Mouse (Mus musculus) megakaryocyte, embryonic 14.5 days (primary cell): ENCODE measurements around the gene B3gat3. TPM values are rescaled to one million over a fixed set of nuclear protein-coding genes. Genes with fewer than 3 reads are reported as not detected.
"Not testable (repeated sequence)": the region's sequence is repeated elsewhere in the genome, so short reads cannot be mapped to it uniquely, and the experiment has no call there.

Source experiments
- H3K27me3 ChIP-seq: replicated peaks from 2 replicates; pipeline ENCODE3; 2012; ENCODE audit warnings: inconsistent platforms
- H3K36me3 ChIP-seq: replicated peaks from 2 replicates; pipeline ENCODE3; 2012; ENCODE audit warnings: low read length, inconsistent platforms, mixed read lengths
- H3K4me1 ChIP-seq: 2 replicates; pipeline ENCODE4 v1.6.1; 2012; ENCODE audit warnings: inconsistent platforms
- H3K4me3 ChIP-seq: replicated peaks from 2 replicates; pipeline ENCODE3; 2012; ENCODE audit warnings: moderate library complexity, mild to moderate bottlenecking, inconsistent platforms
- H3K9me3 ChIP-seq: 2 replicates; pipeline ENCODE4 v1.6.1; 2012; ENCODE audit warnings: inconsistent platforms
- FLI1 ChIP-seq: IDR thresholded peaks from 2 replicates; pipeline ENCODE4 v1.6.1; 2012; ENCODE audit warnings: low read length, inconsistent platforms, mixed read lengths
- GATA1 ChIP-seq: IDR thresholded peaks from 3 replicates; pipeline ENCODE4 v1.6.1; 2012; ENCODE audit warnings: mixed read lengths, low read length, inconsistent platforms, borderline replicate concordance
- polyA plus RNA-seq: library from polyadenylated mRNA; stranded (reverse); fragments of >175 nt; gene quantifications from 2 replicates; pipeline ENCODE4 v1.2.3, GENCODE M21; 2012; ENCODE audit warnings: low replicate concordance; ENCODE audit not compliant: insufficient read depth

B3gat3 gene
- polyA plus RNA-seq: 135 and 141 TPM in 2 replicates

DNA sequence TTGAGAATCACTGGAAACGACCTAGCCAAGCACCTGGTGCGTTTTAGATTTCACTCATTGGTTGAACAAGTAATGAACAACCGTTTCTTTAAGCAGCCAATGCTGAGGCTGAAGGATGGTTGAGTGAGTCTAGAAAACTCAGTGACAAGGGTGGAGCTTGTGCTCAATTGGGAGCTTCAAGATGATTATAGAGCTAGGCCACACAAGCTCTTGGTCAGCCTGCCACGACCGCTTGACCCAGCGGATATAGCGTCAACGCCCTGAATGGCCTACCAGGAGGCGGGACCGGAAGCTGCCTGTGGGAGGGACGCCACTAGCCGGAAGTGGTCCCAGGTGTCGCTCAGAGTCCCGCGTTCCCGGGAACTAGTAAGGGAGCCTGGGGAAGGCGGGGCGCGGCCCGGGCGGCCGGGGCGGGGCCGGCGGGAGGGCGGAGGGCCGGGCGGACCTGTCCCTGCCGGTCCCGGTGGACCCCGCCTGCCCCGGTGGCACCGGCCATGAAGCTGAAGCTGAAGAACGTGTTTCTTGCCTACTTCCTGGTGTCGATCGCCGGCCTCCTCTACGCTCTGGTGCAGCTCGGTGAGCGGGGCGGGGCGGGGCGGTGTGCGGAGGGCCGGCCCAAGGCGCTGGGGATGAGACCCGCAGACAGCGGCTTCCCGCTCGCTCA, at the start of gene B3gat3:
B3gat3 (plus strand) TSS at position 302 of the 664 bp plus-strand sequence.
- H3K4me1 ChIP-seq: peaks cover 38% of the 10 kb centered on the region
- no peaks in the 10 kb centered on the region for H3K9me3 ChIP-seq
- H3K36me3 ChIP-seq: peaks cover 43% of the 10 kb centered on the region
- no peaks in the 10 kb centered on the region for H3K27me3 ChIP-seq
- TF ChIP-seq GATA1: no peak
- TF ChIP-seq FLI1: peak; percentile 91
- peak within 1 kb of the TSS; percentile 97 for H3K4me3 ChIP-seq

GRCm38 (mm10) chr19:8870381-8870780, 49.8 kb upstream of the B3gat3 start:
- not testable (repeated sequence) for H3K9me3 ChIP-seq, H3K27me3 ChIP-seq
- peak overlapping the region; percentile 97 for H3K4me3 ChIP-seq
- peaks cover 32% of the 10 kb centered on the region for H3K36me3 ChIP-seq
- H3K4me1 ChIP-seq: peaks cover 60% of the 10 kb centered on the region

GRCm38 (mm10) chr19:8870838-8871237, 49.3 kb upstream of the B3gat3 start:
- TF ChIP-seq FLI1 (no peak), GATA1 (no peak)
- Histone ChIP-seq H3K36me3 (peaks cover 37% of the 10 kb centered on the region), H3K4me3 (peak overlapping the region; percentile 97), H3K4me1 (peaks cover 60% of the 10 kb centered on the region), H3K27me3 (no peaks in the 10 kb centered on the region), H3K9me3 (no peaks in the 10 kb centered on the region)

GRCm38 (mm10) chr19:8871267-8872186, 48.6 kb upstream of the B3gat3 start, which contains the start of gene Ubxn1:
Gene Ubxn1 (plus strand): TSS chr19:8871496.
- TF ChIP-seq FLI1: peak; percentile 40; the same call in 1 of the 2 replicates
- no peak for TF ChIP-seq GATA1
- Histone ChIP-seq H3K36me3 (peaks cover 44% of the 10 kb centered on the region), H3K27me3 (no peaks in the 10 kb centered on the region), H3K4me1 (peaks cover 56% of the 10 kb centered on the region), H3K9me3 (no peaks in the 10 kb centered on the region), H3K4me3 (peak within 1 kb of the TSS; percentile 97)

- H3K4me3 ChIP-seq: peak overlapping the region; percentile 97
- H3K4me1 ChIP-seq: peaks cover 53% of the 10 kb centered on the region
- H3K9me3 ChIP-seq: no peaks in the 10 kb centered on the region
- H3K36me3 ChIP-seq: peaks cover 51% of the 10 kb centered on the region
- no peaks in the 10 kb centered on the region for H3K27me3 ChIP-seq
- TF ChIP-seq GATA1 (no peak), FLI1 (no peak)
Measured at GRCm38 (mm10) chr19:8872266-8872840, 47.8 kb upstream of the B3gat3 start.

DNA sequence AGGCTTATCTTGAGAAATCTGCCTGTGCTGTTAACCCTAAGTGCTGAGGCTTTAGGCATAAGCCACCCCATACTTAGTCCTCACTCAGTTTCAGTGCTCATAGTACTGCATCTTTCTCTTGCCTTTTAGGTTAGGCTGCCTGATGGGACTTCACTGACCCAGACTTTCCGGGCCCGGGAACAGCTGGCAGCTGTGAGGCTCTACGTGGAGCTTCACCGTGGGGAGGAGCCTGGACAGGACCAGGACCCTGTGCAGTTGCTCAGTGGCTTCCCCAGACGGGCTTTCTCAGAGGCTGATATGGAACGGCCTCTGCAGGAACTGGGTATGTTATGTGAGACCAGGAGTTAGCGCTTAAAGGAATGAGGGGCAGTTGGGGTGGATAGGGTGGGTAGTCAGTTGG, 45.1 kb upstream of the B3gat3 start:
- Histone ChIP-seq H3K4me1 (peaks cover 46% of the 10 kb centered on the region), H3K27me3 (no peaks in the 10 kb centered on the region), H3K4me3 (peak overlapping the region; percentile 44), H3K36me3 (peaks cover 72% of the 10 kb centered on the region), H3K9me3 (no peaks in the 10 kb centered on the region)
- TF ChIP-seq GATA1: no peak
- TF ChIP-seq FLI1: no peak

DNA sequence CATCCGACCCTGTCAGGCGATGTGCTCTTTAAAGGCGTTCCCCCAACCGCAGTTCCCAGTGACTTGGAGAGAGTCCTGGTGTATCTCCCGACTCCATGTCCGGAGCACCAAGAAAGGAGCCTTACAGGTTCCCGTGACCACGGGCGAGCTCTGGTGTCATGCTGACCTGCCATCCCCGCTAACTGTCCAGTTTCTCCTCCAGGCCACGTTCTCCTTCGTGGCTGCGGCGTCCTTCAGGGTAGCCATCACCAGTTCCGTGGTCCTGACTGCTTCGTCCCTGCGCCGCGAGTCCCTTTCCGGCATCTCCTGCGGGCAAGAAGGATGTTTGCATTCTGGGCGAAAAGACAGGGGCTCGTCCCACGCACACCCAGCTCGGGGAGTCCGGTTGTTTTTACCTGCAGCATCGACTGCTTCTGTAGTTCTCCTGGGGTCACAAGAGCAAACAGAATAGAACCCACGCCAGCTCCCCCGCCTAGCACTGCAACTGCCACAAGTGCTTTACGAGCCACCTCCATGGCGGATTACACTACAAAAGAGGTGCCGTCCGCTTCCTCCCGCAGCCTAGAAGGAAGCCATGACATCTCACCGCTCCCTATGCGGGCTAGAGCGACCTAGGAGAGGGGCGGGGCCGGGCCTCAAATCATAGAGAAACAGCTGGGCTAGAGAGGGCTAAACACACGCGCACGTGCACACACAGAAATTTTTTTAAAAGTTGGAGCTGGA, 39.7 kb upstream of the B3gat3 start, which contains the start of gene Uqcc3:
Uqcc3 (minus strand) TSS at position 613 of the 723 bp plus-strand sequence.
- Histone ChIP-seq H3K36me3 (peaks cover 39% of the 10 kb centered on the region), H3K9me3 (no peaks in the 10 kb centered on the region), H3K4me1 (peaks cover 32% of the 10 kb centered on the region), H3K4me3 (peak within 1 kb of the TSS; percentile 100), H3K27me3 (no peaks in the 10 kb centered on the region)
- no peak for TF ChIP-seq GATA1
- TF ChIP-seq FLI1: no peak

GRCm38 (mm10) chr19:8881034-8881392, 39.2 kb upstream of the B3gat3 start:
- Histone ChIP-seq H3K36me3 (peaks cover 33% of the 10 kb centered on the region), H3K27me3 (no peaks in the 10 kb centered on the region), H3K4me1 (peaks cover 32% of the 10 kb centered on the region), H3K9me3 (no peaks in the 10 kb centered on the region), H3K4me3 (peak overlapping the region; percentile 100)
- no peak for TF ChIP-seq FLI1
- TF ChIP-seq GATA1: no peak

- TF ChIP-seq FLI1 (no peak), GATA1 (no peak)
- Histone ChIP-seq H3K36me3 (peaks cover 9% of the 10 kb centered on the region), H3K27me3 (no peaks in the 10 kb centered on the region), H3K9me3 (no peaks in the 10 kb centered on the region), H3K4me1 (peaks cover 41% of the 10 kb centered on the region), H3K4me3 (no peak within 1 kb of the TSS)
Measured at GRCm38 (mm10) chr19:8883616-8884015, 36.6 kb upstream of the B3gat3 start, which contains the start of the genes Lbhd1 and Gm49403. Gene Lbhd1 (plus strand): TSS chr19:8883732. Gene Gm49403 (plus strand): TSS chr19:8883930.
